Mouse (Mus musculus) cerebellum, postnatal 10 days (tissue): ENCODE data around the gene Gm10061.
"Not testable (repeated sequence)": the region's sequence is repeated elsewhere in the genome, so short reads cannot be mapped to it uniquely, and the experiment has no call there.

Experiments used
- DNase-seq, 2 experiments: peaks; one replicate each; pipeline ENCODE4 v3.0.0; 2021; ENCODE audit warnings: mixed read lengths in 2 of 2

The Gm10061 gene

DNA sequence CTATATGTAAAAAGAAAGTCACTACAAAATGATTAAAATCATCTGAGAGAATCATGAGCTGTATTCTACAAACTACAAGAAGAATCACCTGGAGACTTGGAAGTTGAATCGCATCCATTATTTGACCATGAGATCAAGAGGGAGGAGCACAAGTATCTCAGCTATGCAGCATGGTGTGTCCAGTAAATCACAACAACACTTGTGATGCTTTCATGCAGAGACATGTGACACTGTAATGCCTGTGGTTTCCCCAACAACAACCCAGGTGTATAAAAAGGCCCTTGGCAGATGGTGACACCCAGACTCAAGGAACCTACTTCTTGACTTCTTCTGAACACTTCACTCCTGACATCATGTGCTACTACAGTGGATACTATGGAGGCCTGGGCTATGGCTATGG, at the start of gene Gm10061:
Gene Gm10061 (plus strand): TSS at position 301 of the 400 bp plus-strand sequence.
- DNase-seq = no peak

GRCm38 (mm10) chr16:89140551-89140950, 10.3 kb upstream of the Gm10061 start, which contains the start of gene Gm6358:
Gene Gm6358 (plus strand): TSS chr16:89140851.
- no peak for DNase-seq

- DNase-seq = no peak
Measured at GRCm38 (mm10) chr16:89157652-89158051, 6.8 kb downstream of the Gm10061 start, which contains the start of gene Gm9789. Gene Gm9789 (plus strand): TSS chr16:89157952.

GRCm38 (mm10) chr16:89169190-89169589, 18.3 kb downstream of the Gm10061 start, which contains the start of gene Gm7735:
Gene Gm7735 (plus strand): TSS chr16:89169490.
- not testable (repeated sequence) for DNase-seq

- DNase-seq = no peak
Measured at GRCm38 (mm10) chr16:89174435-89174834, 23.5 kb downstream of the Gm10061 start, which contains the start of gene 1110057P08Rik. Gene 1110057P08Rik (plus strand): TSS chr16:89174735.

GRCm38 (mm10) chr16:89188621-89189020, 37.7 kb downstream of the Gm10061 start:
- DNase-seq = no peak
